8 mouse cellular contexts compared by ENCODE assay signal in genomic region chr7:104352717-104353599, GRCm38 (mm10). TPM values are rescaled to one million over a fixed set of nuclear protein-coding genes. Genes with fewer than 3 reads are reported as not detected.
A peak's percentile ranks its signal among the peaks of the same experiment; 100 is the strongest.
DNase-seq lines count a peak whose midpoint lies in the region; ATAC-seq and TF ChIP-seq lines count a peak whose summit lies in the region.

Trim12c (minus strand) TSS chr7:104353362.

- H3K4me2 ChIP-seq in hindbrain, embryonic 14.5 days (replicated peaks), result peak within 1 kb of the TSS; percentile 25

- peak within 1 kb of the TSS; percentile 69 for H3K4me3 ChIP-seq in G1E (ENCODE audit: low read depth, low read length)
- H3K4me3 ChIP-seq in brown adipose tissue, adult 24 weeks (ENCODE audit: insufficient read depth, low read depth, low read length), result peak within 1 kb of the TSS; percentile 63
- peak within 1 kb of the TSS; percentile 18; the same call in 1 of the 2 replicates for H3K4me3 ChIP-seq in hindbrain, embryonic 14.5 days (replicated peaks; ENCODE audit: low read length)

- no peaks in the 10 kb centered on the region for H3K27me3 ChIP-seq in G1E (ENCODE audit: insufficient read depth, low read length)
- H3K27me3 ChIP-seq in hindbrain, embryonic 14.5 days (ENCODE audit: control insufficient read depth, insufficient read depth, low read length), result no peaks in the 10 kb centered on the region

- peak; percentile 67 for DNase-seq in G1E (ENCODE audit: low spot score)
- DNase-seq in frontal cortex, postnatal 10 days (ENCODE audit: low spot score in 2 of 2), result peak; percentile 7 to 8
- peak; percentile 36 for DNase-seq in hindbrain, embryonic 14.5 days (ENCODE audit: low spot score)
- peak; percentile 3 to 4 for DNase-seq in left cerebral cortex, postnatal 36 days (ENCODE audit: low spot score in 2 of 2)
- peak; percentile 72 for DNase-seq in mesoderm, embryonic 11.5 days (ENCODE audit: low read depth, low spot score)
- peak; percentile 62 for DNase-seq in spleen, adult 12 weeks (ENCODE audit: low spot score)

- peak; percentile 99 for ATAC-seq in G1E (ENCODE audit: extremely low read depth, insufficient number of reproducible peaks, low FRiP score, poor library complexity, severe bottlenecking)
- peak; percentile 91 for ATAC-seq in hindbrain, embryonic 14.5 days (ENCODE audit: low FRiP score)
- no peak for ATAC-seq in cerebellum, adult (ENCODE audit: insufficient number of reproducible peaks, low FRiP score, low TSS enrichment)

- TF ChIP-seq CTCF in G1E (IDR thresholded peaks at IDR 0.05; ENCODE audit: low read depth, low read length), result no peak

- H3K27ac ChIP-seq in brown adipose tissue, adult 24 weeks (replicated peaks; ENCODE audit: low read depth, low read length), result peak within 1 kb of the TSS; percentile 85
- no peak within 1 kb of the TSS for H3K27ac ChIP-seq in hindbrain, embryonic 14.5 days

- H3K36me3 ChIP-seq in G1E (replicated peaks), result peaks cover 2% of the 10 kb centered on the region
- no peaks in the 10 kb centered on the region for H3K36me3 ChIP-seq in hindbrain, embryonic 14.5 days (replicated peaks; ENCODE audit: control insufficient read depth, insufficient read depth)

- H3K9me3 ChIP-seq in G1E (replicated peaks), result no peaks in the 10 kb centered on the region
- H3K9me3 ChIP-seq in hindbrain, embryonic 14.5 days (ENCODE audit: control insufficient read depth, low read length), result no peaks in the 10 kb centered on the region

- WGBS in hindbrain, embryonic 14.5 days, result 11% methylated on average over 14 of the region's 14 CpGs

- intact Hi-C loops in left cerebral cortex, postnatal 36 days (cut with DNase I), result no loop called here

- no peak within 1 kb of the TSS for H3K9ac ChIP-seq in hindbrain, embryonic 14.5 days

- H3K4me1 ChIP-seq in G1E (ENCODE audit: insufficient read depth, low read depth, low read length), result peaks cover 9% of the 10 kb centered on the region; the same call in 1 of the 2 replicates
- H3K4me1 ChIP-seq in brown adipose tissue, adult 24 weeks (ENCODE audit: control insufficient read depth, insufficient read depth, insufficient read length, low read length), result no peaks in the 10 kb centered on the region
- H3K4me1 ChIP-seq in hindbrain, embryonic 14.5 days (replicated peaks; ENCODE audit: control insufficient read depth, insufficient read depth, low read length), result no peaks in the 10 kb centered on the region

RNA-seq across cellular contexts. Expression of gene Trim12c, which starts in this region (rescaled TPM):
- total RNA-seq in G1E (2014; fragmentation: Nextera tagmentation) (20.3 and 20.5 TPM in 2 replicates), G1E (2017) (45.8 and 61.2 TPM in 2 replicates)
- polyA plus RNA-seq in G1E (2012), result 0.68 and 1.3 TPM in 2 replicates
- polyA plus RNA-seq in brown adipose tissue, adult 24 weeks (2012; ENCODE audit: insufficient read depth, insufficient read length, missing spikeins), result 4.4 and 5.6 TPM in 2 replicates
- 0.94 and 1.4 TPM in 2 replicates for polyA plus RNA-seq in hindbrain, embryonic 14.5 days (2014; fragmentation: Nextera tagmentation; extraction: Ambion mirVana)
- total RNA-seq in left cerebral cortex, postnatal 36 days (2021), result 1 to 10 TPM; 1.0 to 1.3 TPM

Comparison
In these comparisons a context has a peak if more than half of its experiments do, and no peak if none do; other contexts are left out.
1. RNA of gene Trim12c (total RNA-seq): 20.3 to 61.2 TPM in G1E; 1.0 to 1.3 TPM in left cerebral cortex, postnatal 36 days; every median in the first group is over 4 times any median in the second.
2. DNase-seq: peak in every context shown above with its lines; median percentile 72 in mesoderm, embryonic 11.5 days; 67 in G1E; 62 in spleen, adult 12 weeks; 36 in hindbrain, embryonic 14.5 days; 8 in frontal cortex, postnatal 10 days; 4 in left cerebral cortex, postnatal 36 days.
3. H3K4me3 ChIP-seq: peak in every context shown above with its lines; median percentile 69 in G1E; 63 in brown adipose tissue, adult 24 weeks; 18 in hindbrain, embryonic 14.5 days.